Mouse (Mus musculus): ENCODE results near the gene Sirt3.
"Not testable (repeated sequence)": the region's sequence is repeated elsewhere in the genome, so short reads cannot be mapped to it uniquely, and the experiment has no call there.

Gene Sirt3

DNA sequence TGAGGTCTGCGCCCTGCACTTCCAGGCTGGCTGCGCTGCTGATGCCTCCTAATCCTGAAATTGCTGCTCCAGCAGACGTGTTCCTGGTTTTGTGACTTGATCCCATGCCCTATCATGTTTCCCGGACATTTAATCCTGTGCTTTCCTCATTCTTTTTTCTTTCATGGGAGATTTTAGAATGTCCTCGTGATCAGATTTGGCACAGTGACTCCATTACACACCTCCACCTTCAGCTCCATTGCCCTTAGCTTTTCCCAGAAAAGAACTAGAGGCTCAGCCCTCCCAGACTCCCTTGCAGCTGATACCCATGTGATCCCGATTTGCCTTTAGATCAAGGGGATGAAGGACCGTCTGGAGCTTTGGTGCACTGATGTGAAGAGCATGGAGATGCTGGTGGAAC is 15.8 kb upstream of the Sirt3 start:
- DNase-seq (ENCODE audit: low read depth, low spot score), result no peak

DNA sequence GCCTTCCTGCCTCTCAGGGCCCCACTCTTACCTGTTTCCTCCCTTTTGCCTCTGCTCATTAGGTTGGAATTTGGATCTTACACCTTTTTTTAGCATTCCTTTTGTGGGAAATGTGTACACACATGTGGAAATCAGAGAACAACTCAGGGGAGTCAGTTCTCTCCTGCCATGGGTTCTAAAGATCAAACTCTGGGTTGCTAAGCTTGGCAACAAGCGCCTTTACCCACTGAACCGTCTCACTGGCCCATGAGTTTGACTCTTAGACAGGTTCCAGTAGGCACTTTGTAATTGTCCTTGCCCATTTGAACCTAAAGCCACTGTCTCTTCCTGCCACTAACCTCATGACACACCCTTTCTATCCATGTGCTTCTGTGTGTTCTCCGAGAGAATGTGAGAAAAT is 12.5 kb upstream of the Sirt3 start:
- no peak for DNase-seq (ENCODE audit: low read depth, low spot score)

DNA sequence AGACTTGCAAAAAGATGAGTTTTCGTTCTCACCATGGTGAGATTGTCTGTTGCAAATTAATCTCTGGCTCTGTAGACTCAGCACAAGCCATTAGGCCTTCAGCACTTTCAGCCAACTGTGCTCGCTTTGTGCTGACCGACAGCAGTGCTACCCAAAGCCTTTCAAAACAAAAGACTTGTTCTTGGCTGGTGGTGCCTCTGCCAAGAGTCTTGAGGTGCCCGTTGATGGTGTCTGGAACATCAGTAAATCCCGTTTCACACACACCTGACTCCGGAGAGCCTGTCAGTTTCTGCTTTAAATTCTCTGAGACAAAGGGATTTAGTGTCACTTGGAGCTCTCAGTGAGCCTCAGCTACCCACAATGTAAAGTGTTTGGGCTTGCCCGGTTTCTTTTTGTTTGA is 11.9 kb upstream of the Sirt3 start:
- no peak for DNase-seq (ENCODE audit: low read depth, low spot score)

DNA sequence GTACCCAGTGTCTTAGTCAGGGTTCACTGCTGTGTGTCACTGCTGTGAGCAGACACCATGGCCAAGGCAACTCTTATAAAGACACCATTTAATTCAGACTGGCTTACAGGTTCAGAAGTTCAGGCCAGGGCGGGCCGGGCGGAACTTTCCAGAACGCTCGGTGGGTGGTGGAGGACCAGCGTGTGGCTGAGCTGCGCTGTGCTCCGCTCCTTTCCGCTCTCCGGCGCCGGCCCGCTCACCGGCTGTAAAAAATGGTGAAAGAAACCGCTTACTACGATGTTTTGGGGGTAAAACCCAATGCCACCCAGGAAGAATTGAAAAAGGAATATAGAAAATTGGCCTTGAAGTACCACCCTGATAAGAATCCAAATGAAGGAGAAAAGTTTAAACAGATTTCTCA is 8.5 kb upstream of the Sirt3 start:
- not testable (repeated sequence) for DNase-seq (ENCODE audit: low read depth, low spot score)

DNA sequence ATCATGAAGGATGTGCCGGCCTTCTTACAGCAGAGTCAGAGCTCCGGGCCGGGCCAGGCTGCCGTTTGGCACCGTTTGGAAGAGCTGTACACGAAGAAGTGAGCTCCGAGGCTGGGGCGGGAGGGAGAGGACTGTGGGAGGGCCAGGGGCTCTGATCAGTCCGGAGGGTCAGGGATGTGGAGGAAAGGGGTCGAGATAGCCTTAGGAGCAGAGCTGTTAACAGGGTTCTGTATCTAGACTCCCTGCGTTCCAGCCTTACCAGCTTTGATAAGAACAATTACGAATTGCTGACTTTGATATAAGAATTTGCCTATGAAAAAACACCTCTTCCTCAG is 327 bp upstream of the Sirt3 start:
- DNase-seq (ENCODE audit: low read depth, low spot score), result no peak

DNA sequence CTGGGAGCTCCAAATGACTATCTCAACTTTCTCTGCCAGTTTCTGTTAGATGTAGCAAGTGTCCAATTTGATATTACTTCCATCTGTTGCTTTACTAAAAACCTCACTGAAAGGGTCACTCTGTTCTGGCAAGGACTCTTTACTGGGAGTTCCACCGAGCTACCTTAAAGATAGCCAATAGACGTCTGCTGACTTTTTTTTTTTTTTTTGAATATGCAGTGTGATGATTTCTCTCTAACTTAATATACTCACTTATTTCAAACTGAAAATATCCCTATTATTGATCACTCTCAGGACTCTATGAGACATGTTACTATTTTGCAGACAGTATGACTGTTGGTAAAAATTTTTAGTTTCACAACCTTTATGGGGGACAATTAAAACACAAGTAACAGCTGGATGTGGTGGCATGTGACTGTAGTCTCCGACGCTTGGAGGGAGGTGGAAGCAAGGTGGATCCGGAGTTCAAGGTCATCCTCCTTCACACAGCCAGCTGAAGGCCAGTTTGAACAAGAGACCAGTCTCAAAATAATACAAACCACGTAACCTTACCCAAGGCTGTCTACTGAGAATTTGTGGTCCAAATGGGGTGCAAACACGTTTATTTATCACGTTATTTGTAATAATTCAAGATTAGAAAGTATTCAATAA is 1.1 kb downstream of the Sirt3 start:
- DNase-seq (ENCODE audit: low read depth, low spot score), result no peak

DNA sequence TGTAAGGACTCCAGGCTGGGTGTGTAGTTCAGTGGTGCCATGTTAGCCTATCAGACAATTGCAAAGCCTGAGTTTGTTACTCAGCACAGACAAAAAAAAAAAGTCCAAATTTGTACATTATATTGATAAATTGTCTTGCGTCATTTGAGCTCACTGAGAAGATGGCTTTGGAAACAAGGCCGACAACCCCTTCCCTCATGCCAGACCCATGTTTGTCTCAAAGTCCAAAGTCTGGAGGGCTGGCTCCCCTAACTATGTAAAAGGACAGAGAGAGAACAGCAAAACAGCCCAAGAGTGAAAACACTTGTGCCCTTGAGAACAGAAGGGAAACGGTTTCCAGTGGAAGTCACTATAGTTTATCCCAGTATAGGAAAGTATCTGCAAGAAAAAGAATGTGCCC is 1.7 kb downstream of the Sirt3 start:
- no peak for DNase-seq (ENCODE audit: low read depth, low spot score)

DNA sequence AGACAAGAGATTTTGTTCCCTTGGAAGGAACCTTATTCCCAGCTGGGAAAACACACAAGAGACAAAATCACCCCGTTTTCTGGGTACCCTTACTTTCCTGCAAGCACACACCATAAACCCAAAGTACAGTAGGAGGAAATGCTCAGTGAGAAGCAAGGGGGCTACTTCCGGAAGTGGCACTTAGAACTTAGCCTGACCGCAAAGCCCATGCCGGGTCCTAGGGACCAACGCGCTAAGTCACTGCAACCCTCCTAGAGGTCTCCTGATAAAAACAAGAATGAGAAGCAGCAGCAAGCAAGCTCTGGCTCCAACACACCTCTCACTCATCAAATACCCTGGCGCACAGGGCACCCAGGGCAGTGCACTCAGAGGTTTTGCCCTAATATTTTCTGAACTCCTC is 2.8 kb downstream of the Sirt3 start:
- no peak for DNase-seq (ENCODE audit: low read depth, low spot score)

DNA sequence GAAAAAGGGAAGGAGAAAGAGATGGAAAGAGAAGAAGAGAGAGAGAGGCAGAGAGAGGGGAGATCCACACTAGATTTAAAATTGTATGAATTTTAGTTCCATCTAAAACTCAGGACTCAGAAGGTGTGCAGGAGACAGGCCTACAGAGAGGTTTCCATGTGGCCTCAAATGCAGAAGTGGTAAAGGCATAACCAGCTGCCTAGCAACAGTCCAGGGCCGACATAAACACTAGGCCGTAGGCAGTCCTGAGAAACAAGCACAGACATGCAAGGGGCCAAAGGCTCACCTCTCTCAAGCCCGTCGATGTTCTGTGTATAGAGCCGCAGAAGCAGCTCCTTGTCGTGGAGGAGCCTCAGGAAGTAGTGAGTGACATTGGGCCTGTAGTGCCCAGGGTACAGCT is 4.7 kb downstream of the Sirt3 start:
- DNase-seq (ENCODE audit: low read depth, low spot score), result no peak

DNA sequence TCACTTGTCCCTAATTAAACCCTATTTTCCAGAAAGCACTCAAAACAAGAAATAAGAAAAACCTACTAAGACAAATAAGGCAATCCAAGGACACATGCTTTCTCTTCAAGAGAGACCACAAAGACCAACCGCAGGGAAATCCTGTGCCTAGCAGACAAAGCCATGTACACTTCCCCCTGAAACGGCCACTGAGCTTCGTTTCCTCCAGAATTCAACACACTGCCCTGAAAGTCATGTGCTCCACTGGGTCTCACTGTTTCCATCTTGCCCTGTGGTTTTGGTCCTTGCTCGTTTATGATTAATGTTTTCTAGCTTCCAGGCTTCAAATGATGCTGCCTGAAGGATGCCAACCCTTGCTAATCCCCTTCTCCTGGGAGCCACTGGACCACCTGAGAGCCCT is 7.9 kb downstream of the Sirt3 start:
- DNase-seq (ENCODE audit: low read depth, low spot score), result no peak

DNA sequence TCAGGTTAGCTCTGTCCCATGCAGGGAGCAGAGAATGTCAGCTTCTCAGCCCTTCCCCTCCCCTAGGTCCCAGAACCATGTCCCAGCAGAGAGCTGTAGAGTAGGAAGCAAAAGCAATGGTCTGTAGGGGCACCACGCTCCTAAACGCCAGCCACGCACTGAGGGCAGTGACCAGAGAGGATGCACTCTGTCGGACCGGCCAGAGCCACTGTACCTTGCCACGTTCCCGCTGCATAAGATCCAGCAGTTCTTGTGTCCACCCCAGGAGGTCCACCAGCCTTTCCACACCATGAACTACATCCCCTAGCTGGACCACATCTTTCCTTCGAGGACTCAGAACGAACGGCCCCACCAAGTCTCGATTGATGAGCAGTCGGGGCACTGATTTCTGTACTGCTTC is 17.3 kb downstream of the Sirt3 start:
- no peak for DNase-seq (ENCODE audit: low read depth, low spot score)

DNA sequence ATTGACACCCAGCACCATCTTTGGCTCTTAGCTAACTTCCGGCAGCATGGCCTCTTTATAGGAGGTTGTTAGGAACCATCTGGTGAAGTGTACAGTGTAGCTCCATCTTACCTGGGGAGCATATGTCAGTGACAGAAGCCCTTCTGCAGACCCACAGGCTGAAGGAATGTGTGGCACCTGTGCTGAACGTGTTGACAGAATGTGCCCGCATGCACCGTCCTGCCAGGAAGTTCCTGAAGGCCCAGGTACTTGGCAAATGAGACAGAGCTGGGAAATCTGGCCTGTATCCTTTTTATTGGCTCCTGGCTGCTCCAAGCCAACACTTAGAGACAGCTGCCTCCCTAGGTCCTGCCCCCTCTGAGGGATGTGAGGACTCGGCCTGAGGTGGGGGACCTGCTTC is 21.4 kb downstream of the Sirt3 start:
- no peak for DNase-seq (ENCODE audit: low read depth, low spot score)

DNA sequence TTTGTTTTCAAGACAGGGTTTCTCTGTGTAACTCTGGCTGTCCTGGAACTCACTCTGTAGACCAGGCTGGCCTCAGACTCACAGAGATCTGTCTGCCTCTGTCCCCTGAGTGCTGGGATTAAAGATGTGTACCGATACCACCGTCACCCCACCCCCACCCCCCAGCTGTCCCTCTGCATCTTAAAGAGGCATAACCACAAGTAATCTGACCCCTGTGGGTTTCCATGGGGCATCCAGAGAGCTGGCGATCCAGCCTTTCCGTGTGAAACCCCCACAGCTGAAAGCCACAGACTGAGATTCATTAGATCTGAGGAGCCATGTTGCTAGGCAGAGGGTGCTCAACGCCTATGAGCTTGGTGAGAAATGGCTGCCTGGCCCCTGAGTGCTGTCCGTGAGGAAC is 22.1 kb downstream of the Sirt3 start:
- no peak for DNase-seq (ENCODE audit: low read depth, low spot score)

DNA sequence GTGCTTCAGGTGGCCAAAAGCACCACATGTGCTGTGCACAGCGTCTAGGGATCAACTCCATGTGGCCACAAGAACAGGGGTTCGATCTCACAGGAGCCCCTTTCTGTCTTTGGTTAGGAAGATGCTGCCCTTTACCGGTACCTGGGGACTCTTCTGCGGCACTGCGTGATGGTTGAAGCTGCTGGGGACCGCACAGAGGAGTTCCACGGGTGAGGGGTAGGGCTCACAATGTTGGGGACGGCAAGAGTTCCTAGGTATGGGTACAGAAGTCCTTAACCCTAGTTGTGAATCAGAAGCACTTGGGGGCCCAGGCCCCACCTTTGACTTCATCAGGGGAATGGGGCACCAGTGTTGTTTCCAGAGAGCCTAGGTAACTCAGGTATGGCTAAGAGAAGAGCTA is 23.4 kb downstream of the Sirt3 start:
- DNase-seq (ENCODE audit: low read depth, low spot score), result no peak

DNA sequence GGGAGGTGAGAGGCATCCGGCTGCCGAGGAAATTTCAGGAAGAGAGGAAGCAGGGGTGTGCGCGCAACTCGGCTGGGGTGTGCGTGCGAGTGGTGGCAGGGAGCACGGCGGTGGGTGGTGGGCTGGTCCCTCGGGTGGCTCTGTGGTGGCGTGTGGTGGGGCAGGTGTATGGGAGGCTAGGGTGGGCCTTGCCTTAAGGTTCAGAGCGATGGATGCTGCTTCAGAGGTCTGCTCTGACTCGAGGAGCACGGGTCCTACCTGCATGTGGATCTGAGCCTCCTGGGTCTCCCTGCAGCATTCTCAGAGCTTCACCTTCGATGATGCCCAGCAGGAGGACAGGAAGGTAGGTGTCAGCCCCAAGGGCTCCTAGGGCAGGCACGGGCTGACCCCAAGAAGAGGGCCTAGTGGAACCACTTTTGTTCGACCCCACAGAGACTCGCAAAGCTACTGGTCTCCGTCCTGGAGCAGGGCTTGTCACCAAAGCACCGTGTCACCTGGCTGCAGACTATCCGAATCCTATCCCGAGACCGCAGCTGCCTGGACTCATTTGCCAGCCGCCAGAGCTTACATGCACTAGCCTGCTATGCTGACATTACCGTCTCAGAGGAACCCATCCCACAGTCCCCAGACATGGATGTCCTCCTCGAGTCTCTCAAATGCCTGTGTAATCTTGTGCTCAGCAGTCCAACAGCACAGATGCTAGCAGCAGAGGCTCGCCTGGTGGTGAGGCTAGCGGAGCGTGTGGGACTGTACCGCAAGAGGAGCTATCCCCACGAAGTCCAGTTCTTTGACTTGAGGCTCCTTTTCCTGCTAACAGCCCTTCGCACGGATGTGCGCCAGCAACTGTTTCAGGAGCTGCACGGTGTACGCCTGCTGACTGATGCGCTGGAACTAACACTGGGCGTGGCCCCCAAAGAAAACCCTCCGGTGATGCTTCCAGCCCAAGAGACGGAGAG is 24.3 kb downstream of the Sirt3 start, which contains the start of gene Bet1l:
TSS of gene Bet1l (minus strand) at position 28 of the 956 bp plus-strand sequence.
- no peak for DNase-seq (ENCODE audit: low read depth, low spot score)

DNA sequence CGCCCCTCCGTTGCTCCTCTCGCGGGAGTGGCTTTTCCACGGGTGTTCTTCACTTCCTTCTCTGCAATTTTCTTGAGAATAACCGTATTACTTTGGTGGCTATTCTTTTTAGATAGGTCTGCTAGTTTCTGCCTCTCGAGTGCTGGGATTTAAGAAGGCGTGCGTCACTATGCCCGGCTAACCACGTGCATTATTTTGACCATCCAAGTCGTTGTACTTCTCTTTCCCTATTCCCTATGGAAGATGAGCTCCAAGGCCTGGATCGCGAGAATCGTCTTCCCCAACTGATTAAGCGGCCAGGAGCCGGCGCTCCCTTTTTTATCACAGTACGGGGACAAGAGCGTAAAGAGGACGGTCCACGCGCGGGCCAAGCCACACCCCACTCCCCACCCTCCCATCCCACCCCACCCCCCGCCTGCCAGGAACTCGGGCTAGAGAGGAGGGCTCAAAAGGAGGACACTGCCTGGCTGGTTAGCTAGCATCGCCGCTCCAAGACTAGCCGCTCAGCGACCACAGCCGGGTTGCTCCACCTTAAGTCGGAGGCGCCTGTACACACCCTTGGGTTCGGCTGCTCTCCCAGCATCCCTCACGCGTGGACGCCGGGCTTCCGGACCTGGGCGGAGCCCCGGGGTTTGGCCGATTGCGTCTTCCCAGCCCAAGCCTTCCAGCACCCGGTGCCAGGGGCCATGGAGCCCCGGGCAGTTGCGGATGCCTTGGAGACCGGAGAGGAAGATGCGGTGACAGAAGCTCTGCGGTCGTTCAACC is 25.1 kb downstream of the Sirt3 start, which contains the start of gene Ric8a:
TSS of gene Ric8a (plus strand) at position 173 of the 765 bp plus-strand sequence.
- peak; percentile 56 for DNase-seq (ENCODE audit: low read depth, low spot score)

DNA sequence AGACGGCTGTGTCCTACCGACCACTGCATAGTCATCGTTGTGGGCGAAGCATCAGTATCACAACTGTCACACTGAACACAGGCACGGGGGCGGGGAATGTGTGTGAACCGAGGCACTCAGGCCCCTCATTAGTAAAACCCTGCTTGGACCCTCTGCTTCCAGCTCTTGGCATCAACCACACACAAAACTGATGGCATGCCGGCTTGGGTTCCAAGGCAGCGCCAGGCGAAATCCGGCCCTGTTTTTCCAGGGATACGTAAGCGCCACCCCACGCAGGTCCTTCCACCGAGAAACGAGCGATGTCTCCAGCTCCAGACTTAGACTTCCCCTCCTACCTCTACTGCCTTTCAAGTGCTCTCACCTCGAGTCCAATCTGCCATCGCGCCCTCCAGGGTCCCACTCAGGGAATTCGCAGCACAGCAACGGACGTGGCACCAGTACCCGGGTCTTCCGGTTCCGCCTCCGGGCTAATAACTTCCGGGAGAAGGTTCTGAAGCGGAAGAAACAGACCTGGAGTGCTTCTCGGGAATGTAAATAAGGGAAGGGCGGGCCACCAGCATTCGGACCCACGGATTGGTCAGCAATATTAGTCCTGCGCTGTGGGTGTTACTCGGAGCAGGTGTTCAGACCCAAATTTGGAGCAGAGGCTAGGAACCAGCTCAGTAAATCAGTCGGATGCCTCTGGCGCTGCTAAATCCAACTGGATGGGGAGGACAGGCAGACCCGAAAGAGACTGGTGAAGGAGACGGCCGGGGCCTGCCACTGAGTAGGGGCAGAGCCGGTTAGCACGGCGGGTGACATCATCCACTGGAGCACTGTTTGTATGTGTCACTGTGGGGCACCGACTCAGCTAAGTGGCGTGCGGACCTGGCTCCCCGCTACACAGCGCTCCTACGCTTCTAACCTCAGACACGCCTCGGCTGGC is 26.0 kb downstream of the Sirt3 start, which contains the start of gene Gm45785:
TSS of gene Gm45785 (minus strand) at position 472 of the 925 bp plus-strand sequence.
- DNase-seq (ENCODE audit: low read depth, low spot score), result peak; percentile 76

DNA sequence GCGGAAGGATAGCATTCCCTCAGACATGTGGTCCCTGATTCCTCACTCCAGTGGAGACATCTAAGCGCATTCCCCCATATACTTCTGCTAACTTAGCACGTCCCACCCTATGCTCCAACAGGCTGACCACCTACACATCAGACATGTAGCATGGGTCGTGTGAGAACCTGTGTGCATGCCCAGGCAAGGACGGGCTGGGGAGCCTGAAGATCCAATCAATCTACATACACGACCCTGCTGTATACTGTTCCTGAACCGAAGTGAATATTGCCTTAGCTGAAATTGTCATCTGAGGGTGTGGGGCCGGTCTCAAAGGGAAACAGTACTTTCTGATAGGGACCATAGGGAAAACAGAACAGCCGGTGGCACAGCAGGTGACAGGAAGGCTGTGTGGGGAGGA is 26.9 kb downstream of the Sirt3 start:
- no peak for DNase-seq (ENCODE audit: low read depth, low spot score)

DNA sequence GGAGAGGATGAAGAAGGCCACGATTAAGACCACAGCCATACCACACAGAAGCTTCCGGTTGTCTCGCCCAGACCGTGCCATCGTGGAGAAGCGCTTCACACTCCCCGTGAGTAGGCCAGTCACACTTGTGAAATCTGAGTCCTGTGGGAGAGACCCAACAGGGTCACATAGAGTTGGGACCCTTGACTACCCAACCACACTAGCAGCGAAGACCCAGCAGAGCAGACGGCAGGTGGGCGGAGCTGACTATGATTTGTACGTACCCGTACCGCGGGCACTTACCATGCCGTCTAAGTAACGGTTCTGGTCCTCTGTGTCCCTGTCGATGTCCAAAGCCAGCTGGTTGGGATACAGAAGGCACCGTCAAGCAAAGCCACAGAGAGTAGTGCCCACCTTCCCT is 27.6 kb downstream of the Sirt3 start:
- no peak for DNase-seq (ENCODE audit: low read depth, low spot score)

DNA sequence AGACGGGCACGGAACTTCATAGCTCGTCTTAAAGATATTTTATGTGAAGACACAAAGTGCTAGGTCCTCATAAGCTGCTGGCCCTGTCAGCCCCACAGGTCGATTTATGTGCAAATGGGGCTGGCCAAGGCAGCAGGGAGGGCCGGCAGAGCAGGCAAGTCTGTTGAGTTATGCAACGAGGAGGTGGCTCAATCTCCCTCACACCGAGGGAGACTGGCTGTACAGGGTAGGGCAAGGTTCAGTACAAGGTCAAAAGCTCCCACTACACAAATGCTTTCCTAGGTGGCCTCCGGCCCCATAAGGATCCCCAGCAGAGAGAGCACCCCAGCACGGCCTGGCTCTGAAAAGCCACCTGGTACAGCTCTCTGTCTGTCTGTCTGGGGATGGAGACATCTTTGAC is 28.7 kb downstream of the Sirt3 start:
- DNase-seq (ENCODE audit: low read depth, low spot score), result no peak

DNA sequence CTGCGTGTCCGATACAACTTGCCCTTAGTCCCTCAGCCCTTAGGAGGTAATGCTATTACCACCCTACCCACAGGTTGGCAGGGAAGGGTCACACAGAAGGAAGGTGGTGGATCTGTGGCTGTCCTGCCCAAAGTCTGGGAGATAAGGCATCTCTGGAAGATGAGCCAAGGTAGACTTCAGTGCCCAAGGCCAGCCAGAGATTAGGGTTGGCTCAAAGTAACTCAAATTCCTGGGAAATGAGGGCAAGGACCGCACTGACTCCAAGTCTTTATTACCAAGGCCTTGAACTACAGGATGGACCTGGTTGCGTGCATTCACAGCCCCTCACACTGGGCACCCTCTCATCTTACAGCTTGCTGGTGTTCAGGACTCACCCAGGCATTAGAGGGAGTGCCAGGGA is 30.2 kb downstream of the Sirt3 start:
- DNase-seq (ENCODE audit: low read depth, low spot score), result no peak

Data from retina, postnatal 7 days (tissue).